Comparison of ENCODE assay signal across 12 mouse cellular contexts in genomic region chr11:84520269-84521070, GRCm38 (mm10). TPM values are rescaled to one million over a fixed set of nuclear protein-coding genes. Genes with fewer than 3 reads are reported as not detected.
DNase-seq lines count a peak whose midpoint lies in the region; ATAC-seq lines count a peak whose summit lies in the region.
"Had no signal": no experiment of that assay in that cellular context is flagged by ENCODE, and none has a peak within 500 bp of the region (broad histone marks: within the 10 kb centered on the region; RNA-seq: fewer than 3 reads in every experiment).

No protein-coding gene starts in this region.

- H3K9ac ChIP-seq in limb, embryonic 13.5 days = no peak overlapping the region
- no peak overlapping the region for H3K9ac ChIP-seq in stomach, embryonic 15.5 days
- H3K9ac ChIP-seq: embryonic facial prominence, embryonic 12.5 days had no signal

- peaks cover 97% of the 10 kb centered on the region for H3K27me3 ChIP-seq in megakaryocyte, embryonic 14.5 days (replicated peaks)
- H3K27me3 ChIP-seq in limb, embryonic 13.5 days = peaks cover 96% of the 10 kb centered on the region
- peaks cover 91% of the 10 kb centered on the region for H3K27me3 ChIP-seq in stomach, embryonic 15.5 days (replicated peaks)

- ATAC-seq in megakaryocyte, adult 5-6 weeks (ENCODE audit: poor library complexity, severe bottlenecking) = no peak
- no peak for ATAC-seq in limb, embryonic 13.5 days (ENCODE audit: low FRiP score, low read depth)
- ATAC-seq in stomach, embryonic 15.5 days (ENCODE audit: insufficient read depth, low FRiP score, low read depth) = no peak

- H3K27ac ChIP-seq in limb, embryonic 13.5 days = no peak overlapping the region
- H3K27ac ChIP-seq in stomach, embryonic 15.5 days = no peak overlapping the region
- H3K27ac ChIP-seq: embryonic facial prominence, embryonic 12.5 days had no signal

- 3% methylated on average over 31 of the region's 31 CpGs for whole genome bisulfite sequencing in limb, embryonic 13.5 days
- 11% methylated on average over 31 of the region's 31 CpGs for WGBS in stomach, embryonic 15.5 days

- no peaks in the 10 kb centered on the region for H3K36me3 ChIP-seq in megakaryocyte, embryonic 14.5 days (replicated peaks; ENCODE audit: low read length)
- no peaks in the 10 kb centered on the region for H3K36me3 ChIP-seq in limb, embryonic 13.5 days
- H3K36me3 ChIP-seq in stomach, embryonic 15.5 days = no peaks in the 10 kb centered on the region
- H3K36me3 ChIP-seq: embryonic facial prominence, embryonic 12.5 days had no signal

- peak; percentile 54 for DNase-seq in embryo, embryonic 11 days
- DNase-seq in embryo, embryonic 9.5 days (ENCODE audit: extremely low spot score) = no peak
- no peak for DNase-seq in gastrocnemius, postnatal 10 days
- DNase-seq in thymus, postnatal 25 days = no peak
- DNase-seq: gastrocnemius, postnatal 14 days; liver had no signal

- H3K4me1 ChIP-seq in megakaryocyte, embryonic 14.5 days = peaks cover 58% of the 10 kb centered on the region
- H3K4me1 ChIP-seq in limb, embryonic 13.5 days = peaks cover 23% of the 10 kb centered on the region
- H3K4me1 ChIP-seq in stomach, embryonic 15.5 days = peaks cover 26% of the 10 kb centered on the region

- no peak overlapping the region for H3K4me2 ChIP-seq in limb, embryonic 13.5 days (replicated peaks)
- H3K4me2 ChIP-seq in stomach, embryonic 15.5 days = no peak overlapping the region
- H3K4me2 ChIP-seq: embryonic facial prominence, embryonic 12.5 days had no signal

- H3K9me3 ChIP-seq in megakaryocyte, embryonic 14.5 days = no peaks in the 10 kb centered on the region; the same call in 1 of the 2 replicates
- no peaks in the 10 kb centered on the region for H3K9me3 ChIP-seq in limb, embryonic 13.5 days
- no peaks in the 10 kb centered on the region for H3K9me3 ChIP-seq in stomach, embryonic 15.5 days
- H3K9me3 ChIP-seq: embryonic facial prominence, embryonic 12.5 days had no signal

- peak overlapping the region; percentile 40 for H3K4me3 ChIP-seq in megakaryocyte, embryonic 14.5 days (replicated peaks)
- H3K4me3 ChIP-seq in limb, embryonic 13.5 days = peak overlapping the region; percentile 16; the same call in 1 of the 2 replicates
- H3K4me3 ChIP-seq in stomach, embryonic 15.5 days (replicated peaks) = peak overlapping the region; percentile 6; the same call in 1 of the 2 replicates
- H3K4me3 ChIP-seq: embryonic facial prominence, embryonic 12.5 days had no signal

RNA-seq across cellular contexts. Expression of gene Lhx1, which starts 4.9 kb away (rescaled TPM):
- not detected in 2 replicates for polyA plus RNA-seq in megakaryocyte, embryonic 14.5 days (2012; ENCODE audit: insufficient read depth, low replicate concordance)
- total RNA-seq in megakaryocyte, adult 5-6 weeks (2015) = 0.31 and 0.73 TPM in 2 replicates
- total RNA-seq in megakaryocyte, adult 5-6 weeks (2017) = 0.53 TPM in 1 of 2 replicates, not detected in the other
- 0.06 and 0.17 TPM in 2 replicates for polyA plus RNA-seq in limb, embryonic 13.5 days (2015; fragmentation: Nextera tagmentation; extraction: Ambion mirVana)
- polyA plus RNA-seq in stomach, embryonic 15.5 days (2015; fragmentation: Nextera tagmentation; extraction: Ambion mirVana) = 0.40 and 0.42 TPM in 2 replicates
- total RNA-seq in gastrocnemius, postnatal 10 days (2021) = not detected
- total RNA-seq: gastrocnemius, postnatal 14 days had no signal
- polyA plus RNA-seq: C2C12 had no signal

RNA-seq across cellular contexts. Expression of gene Aatf, which starts 7.1 kb away (rescaled TPM):
- 2.5 and 13.5 TPM in 2 replicates for polyA plus RNA-seq in megakaryocyte, embryonic 14.5 days (2012; ENCODE audit: insufficient read depth, low replicate concordance)
- total RNA-seq in megakaryocyte, adult 5-6 weeks (2015) = 24.1 and 33.3 TPM in 2 replicates
- 38.2 and 48.5 TPM in 2 replicates for total RNA-seq in megakaryocyte, adult 5-6 weeks (2017)
- polyA plus RNA-seq in limb, embryonic 13.5 days (2015; fragmentation: Nextera tagmentation; extraction: Ambion mirVana) = 54.1 and 55.7 TPM in 2 replicates
- 50.4 and 60.4 TPM in 2 replicates for polyA plus RNA-seq in stomach, embryonic 15.5 days (2015; fragmentation: Nextera tagmentation; extraction: Ambion mirVana)
- total RNA-seq in gastrocnemius, postnatal 10 days (2021) = 10 to 100 TPM; 13.0 to 15.7 TPM
